Mouse (Mus musculus) erythroblast, embryonic 14.5 days (primary cell): ENCODE data around the gene Gm49661.

Source experiments
- GATA1 ChIP-seq: IDR thresholded peaks from 2 replicates; pipeline ENCODE4 v1.6.1; 2012; ENCODE audit warnings: low read length, inconsistent platforms, mixed read lengths
- TAL1 ChIP-seq: IDR thresholded peaks from 3 replicates; pipeline ENCODE4 v1.6.1; 2012; ENCODE audit warnings: low read length, inconsistent platforms, mixed read lengths

- TF ChIP-seq GATA1 (no peak), TAL1 (no peak)
Observed at GRCm38 (mm10) chr8:84990836-84991235, 21.6 kb upstream of the Gm49661 start.
